Mouse (Mus musculus) brain, embryonic 14.5 days (tissue): Measurements from ENCODE around the gene Ociad1.

Experiments
- CTCF ChIP-seq: fragments of 200-500 bp; IDR thresholded peaks from 2 replicates; pipeline ENCODE4 v1.5.1; 2012; ENCODE audit warnings: inconsistent platforms, mild to moderate bottlenecking, moderate library complexity, borderline replicate concordance; ENCODE audit not compliant: insufficient read depth, insufficient read length; ENCODE audit errors: extremely low read depth
- POLR2A ChIP-seq: fragments of 200-500 bp; IDR thresholded peaks from 2 replicates; pipeline ENCODE4 v1.6.1; 2012; ENCODE audit warnings: mild to moderate bottlenecking, inconsistent platforms, borderline replicate concordance; ENCODE audit not compliant: poor library complexity, insufficient read depth, insufficient read length, severe bottlenecking; ENCODE audit errors: extremely low read depth

DNA sequence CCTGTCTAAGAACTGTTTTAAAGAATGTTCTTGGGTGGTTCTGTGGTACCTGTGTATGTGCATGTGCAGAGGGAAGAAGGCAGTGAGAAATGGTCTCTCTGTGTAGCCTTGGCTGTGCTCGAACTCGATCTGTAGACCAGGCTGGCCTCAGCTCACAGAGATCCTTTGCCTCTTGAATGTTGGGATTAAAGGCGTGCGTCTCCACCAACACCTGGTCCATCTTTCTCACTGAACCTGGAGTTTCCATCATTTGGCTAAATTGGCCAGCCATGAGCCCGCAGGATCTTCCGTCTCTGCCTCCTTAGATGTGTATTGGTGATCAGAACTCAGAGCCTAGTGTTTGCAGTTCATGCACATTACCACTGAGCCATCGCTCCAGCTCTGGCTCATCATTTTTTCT is 2.4 kb downstream of the Ociad1 start:
- TF ChIP-seq POLR2A (no peak), CTCF (no peak)
